Mouse (Mus musculus) small intestine, adult 2 months (tissue): ENCODE results near the gene Lcn2.

ENCODE experiments used
- CTCF ChIP-seq: fragments of 200-500 bp; IDR thresholded peaks from 2 replicates; pipeline ENCODE4 v1.5.1; 2012; ENCODE audit warnings: low read depth, mild to moderate bottlenecking, control low read depth, inconsistent platforms, low read length, moderate library complexity, mixed read lengths; ENCODE audit not compliant: insufficient replicate concordance, insufficient read length; ENCODE audit errors: extremely low read depth
- POLR2A ChIP-seq: fragments of 200-500 bp; IDR thresholded peaks from 2 replicates; pipeline ENCODE4 v1.6.1; 2012; ENCODE audit warnings: low read depth, mild to moderate bottlenecking, control low read depth, inconsistent platforms, low read length, moderate library complexity

DNA sequence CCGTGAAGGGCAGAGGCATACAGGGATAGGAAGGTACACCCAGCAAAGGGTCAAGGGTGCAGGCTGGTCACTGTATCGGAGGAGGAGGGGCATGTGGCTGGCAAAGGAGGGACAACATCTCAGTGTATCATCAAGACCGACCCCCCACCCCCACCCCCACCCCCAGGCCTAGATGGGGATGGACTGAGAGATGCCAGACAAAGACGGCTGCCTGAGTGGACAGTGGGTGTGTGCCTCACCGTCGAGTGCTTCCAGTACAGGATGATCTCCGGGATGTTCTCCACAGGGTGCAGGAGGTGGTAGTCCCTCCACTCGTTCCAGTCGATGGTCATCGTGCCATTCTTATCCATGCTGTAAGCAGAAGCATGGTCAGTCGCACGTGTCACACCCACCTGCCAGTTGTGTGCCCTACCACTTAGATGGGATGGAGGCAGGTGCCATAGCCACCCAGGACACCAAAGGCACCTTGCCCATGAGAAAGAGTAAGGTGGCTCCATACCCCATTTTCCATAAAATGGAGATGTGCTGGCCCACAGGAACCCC lies 32.1 kb upstream of the Lcn2 start:
- no peak for TF ChIP-seq CTCF
- TF ChIP-seq POLR2A = no peak
